Mouse (Mus musculus) urinary bladder, postnatal 10 days (tissue): ENCODE results near the gene Prrc2a.

Experiments
- DNase-seq: peaks from one replicate; pipeline ENCODE4 v3.0.0; 2022; ENCODE audit warnings: low spot score

Prrc2a gene

DNA sequence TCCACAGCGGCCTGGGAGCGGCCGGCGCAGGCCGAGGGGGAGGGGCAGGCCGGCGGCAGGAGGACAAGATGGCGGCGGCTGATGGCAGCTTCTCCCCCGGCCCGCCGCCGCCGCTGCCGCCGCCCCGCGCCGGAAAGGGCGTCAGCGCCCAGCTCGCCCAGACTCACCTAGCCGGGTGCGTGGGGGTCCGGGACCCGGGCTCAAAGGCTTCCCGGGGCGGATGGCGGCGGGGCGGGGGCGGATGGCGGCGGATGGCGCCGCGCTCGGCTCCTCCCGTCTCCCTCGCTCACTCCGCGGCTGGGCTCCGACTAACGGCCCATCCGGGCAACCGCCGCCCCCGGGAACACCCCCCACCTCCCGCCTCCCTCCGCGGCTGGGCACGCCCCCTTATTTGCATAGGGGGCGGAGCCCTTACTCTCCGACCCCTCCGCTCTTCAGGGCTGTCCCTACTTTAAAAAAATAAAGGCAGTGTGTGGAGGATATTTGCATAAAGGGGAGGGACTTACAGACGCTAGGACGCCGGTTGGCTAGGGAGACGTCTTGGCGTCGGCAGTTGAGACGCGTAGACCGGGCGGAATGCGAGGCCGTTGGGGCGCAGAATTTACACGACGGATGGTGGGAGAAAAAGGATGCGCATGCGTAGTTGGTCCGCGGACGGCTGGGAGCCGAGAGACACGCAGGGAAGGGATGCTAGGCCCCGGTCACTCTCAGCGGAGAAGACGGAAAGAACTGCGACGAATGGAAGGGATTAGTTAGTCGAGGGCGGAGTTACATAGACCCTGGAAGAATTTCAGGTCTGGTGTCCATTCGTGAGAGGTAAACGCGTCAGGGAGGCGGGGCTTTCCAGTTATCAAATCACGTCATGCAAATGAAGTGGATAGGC, at the start of gene Prrc2a:
Gene Prrc2a (minus strand): TSS at position 330 of the 883 bp plus-strand sequence.
- peak; percentile 97 for DNase-seq

DNA sequence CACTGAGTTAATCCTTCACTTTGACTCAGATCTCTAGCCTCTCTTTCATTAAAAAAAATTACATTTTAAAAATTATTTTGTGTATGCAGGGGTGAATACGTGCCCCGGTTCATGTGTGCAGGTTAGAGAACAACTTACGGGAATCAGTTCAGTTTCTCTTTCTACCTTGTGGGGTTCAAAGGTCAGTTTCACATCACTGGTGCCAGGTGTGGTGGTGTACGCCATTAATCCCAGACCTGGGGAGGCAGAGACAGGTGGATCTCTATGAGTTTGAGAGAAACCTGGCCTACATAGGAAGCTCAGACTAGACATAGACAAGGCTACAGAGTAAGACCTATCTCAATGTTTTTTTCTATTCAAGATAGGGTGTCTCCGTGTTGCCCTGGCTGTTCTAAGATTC, 48.4 kb upstream of the Prrc2a start:
- no peak for DNase-seq

DNA sequence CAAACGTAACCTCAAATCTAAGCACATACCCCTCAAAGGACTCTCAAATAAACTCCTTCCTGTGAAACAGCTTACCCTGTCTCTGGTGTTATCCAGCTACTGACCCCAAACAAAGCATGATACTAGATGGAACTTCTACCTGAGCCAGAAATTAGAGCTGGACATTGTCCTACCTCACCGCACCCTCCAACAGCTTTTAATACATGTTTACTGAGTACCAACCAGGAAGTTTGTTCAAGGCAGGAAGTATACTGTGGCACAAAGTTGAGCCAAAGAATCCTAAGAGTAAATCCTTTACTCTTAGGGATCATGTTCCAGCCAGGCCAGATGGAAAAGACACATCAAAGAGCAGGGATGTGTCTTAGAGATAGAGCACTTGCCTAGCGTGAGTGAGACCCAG, 45.9 kb upstream of the Prrc2a start:
- DNase-seq: no peak

DNA sequence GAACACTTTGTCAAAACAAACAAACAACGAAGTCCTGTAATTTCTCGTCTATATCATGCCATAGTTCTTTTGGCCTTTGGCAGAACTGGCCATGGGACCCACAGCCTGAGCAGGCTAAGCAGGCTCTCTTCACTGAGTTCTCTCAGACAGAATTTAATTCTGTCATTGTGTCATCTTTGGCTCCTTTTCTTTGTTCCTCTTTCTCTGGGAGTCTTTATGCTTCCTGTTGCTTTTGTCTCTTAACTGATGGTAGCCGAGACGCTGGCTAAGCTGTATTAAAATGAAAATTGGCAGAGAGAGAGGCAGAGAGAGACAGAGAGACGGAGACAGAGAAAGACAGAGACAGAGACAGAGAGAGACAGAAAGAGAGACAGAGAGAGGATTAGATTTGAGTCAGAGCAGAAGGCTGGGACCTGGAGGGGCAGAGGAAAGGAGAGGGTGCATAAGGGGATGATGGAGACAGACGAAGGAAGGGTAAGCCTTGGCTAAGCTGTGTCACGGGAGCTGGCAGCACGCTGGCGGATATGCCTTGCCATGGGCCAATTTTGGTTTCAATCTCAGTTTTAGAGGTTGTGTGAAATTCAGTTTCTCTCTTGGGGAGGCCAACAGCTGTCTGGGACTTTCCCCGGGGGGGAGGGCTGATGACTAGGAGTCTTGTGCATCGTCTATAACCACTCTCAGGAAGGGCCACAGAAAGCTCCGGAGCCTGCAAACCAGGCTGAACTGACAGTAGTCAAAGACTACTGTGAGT, 45.3 kb upstream of the Prrc2a start:
- DNase-seq: no peak

DNA sequence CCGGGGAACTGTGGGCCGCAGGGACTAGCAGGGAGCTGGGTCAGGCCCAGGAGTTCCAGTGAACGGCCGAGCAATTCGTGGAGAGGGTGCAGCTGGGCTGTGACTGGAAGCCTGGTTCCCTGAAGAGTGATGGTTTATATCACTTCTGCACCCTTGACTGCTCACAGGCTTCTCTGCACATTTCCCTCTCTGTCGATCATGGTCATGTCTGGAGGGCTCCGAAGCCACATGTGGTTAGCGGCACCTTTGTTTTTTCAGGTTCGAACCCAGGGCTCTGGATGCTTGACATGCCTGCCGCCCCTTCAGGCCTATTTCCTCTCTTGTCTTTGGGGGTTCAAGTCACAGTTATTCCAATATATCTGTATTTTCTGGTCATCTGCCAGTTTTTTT, 40.7 kb upstream of the Prrc2a start:
- no peak for DNase-seq

DNA sequence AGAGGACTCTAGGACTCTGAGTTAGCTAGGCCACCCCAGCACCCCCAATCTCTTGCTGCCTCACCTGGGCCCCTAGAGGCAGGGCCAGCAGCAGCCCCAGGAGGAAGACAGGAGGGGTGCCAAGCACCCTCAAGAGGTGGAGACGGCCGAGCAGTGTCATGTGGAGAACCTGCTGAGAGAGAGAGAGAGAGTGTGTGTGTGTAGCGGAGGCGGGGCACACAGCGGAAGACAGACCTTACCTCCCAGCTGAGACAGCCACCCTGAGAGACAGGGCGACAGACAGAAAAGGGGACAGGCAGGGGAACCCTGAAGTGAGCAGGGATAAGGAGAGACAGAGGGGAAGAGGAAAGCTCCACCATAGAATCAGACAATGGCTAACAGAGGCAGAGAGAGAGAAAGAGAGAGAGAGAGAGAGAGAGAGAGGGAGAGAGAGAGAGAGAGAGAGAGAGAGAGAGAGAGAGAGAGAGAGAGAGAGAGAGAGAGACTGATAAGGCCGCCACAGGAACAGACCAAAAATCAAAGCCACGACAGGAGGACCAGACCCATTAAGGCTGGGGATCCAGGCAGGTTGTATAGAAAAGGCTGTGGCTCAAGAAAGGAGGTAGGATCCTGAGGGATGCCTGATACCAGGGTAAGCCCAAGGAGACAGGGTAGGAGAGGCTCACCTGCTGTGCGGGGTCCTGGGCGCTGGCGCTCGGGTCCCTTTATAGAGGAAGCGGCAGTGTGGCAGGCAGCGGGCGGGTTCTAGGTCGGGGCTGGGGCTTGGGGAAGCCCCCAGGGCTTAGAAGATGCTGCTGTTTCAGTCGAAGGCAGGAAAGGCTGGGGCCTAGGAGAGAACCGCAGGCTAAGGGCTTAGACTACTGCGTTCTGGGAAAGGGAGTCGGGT, 40.0 kb upstream of the Prrc2a start, which contains the start of gene Lta:
Gene Lta (minus strand): TSS at position 858 of the 886 bp plus-strand sequence.
- no peak for DNase-seq

DNA sequence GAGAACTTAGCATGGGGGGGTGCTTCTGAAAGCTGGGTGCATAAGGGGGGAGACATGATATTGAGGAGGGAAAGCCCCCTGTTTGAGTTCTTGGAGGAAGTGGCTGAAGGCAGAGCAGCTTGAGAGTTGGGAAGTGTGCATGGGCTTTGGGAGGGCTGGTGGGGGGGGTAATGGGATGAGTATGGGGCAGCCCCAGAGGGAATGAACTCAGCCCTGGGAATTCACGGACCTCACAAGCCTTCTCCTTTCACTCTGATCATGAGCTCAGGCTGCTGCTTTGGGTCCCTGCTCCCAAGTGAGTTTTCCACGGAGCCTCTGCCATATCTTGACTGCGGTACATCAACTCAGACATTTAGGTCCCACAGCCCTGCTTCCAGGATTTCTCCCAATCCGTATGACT, 37.7 kb upstream of the Prrc2a start:
- DNase-seq: no peak

DNA sequence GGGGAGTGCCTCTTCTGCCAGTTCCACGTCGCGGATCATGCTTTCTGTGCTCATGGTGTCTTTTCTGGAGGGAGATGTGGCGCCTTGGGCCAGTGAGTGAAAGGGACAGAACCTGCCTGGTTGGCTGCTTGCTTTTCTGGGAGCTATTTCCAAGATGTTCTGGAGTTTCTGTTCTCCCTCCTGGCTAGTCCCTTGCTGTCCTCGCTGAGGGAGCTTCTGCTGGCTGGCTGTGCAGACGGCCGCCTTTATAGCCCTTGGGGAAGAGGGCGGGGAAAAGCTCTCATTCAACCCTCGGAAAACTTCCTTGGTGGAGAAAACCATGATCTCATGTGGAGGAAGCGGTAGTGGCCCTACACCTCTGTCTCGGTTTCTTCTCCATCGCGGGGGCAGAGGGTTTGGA, 37.1 kb upstream of the Prrc2a start, which contains the start of gene Tnf:
Gene Tnf (minus strand): TSS at position 221 of the 400 bp plus-strand sequence.
- DNase-seq: no peak

DNA sequence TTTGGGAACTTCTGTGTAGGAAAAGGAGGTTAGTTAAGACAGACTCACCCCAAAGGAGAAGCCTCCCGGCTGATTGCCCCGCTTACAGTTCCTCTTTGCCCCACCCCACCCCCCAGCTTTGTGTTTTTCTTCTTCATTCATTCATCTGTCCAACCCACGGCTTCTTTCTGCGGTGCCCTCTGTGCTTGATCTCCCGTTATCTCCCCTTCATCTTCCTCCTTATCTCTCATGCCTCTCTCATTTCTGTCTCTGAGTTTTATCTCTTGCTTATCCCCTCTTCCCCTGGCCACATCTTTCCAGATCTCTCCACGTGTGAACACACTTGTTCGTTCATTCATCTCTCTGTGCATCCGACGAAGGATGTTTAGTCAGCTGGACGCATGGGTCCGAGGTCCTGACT, 36.4 kb upstream of the Prrc2a start:
- DNase-seq: no peak

DNA sequence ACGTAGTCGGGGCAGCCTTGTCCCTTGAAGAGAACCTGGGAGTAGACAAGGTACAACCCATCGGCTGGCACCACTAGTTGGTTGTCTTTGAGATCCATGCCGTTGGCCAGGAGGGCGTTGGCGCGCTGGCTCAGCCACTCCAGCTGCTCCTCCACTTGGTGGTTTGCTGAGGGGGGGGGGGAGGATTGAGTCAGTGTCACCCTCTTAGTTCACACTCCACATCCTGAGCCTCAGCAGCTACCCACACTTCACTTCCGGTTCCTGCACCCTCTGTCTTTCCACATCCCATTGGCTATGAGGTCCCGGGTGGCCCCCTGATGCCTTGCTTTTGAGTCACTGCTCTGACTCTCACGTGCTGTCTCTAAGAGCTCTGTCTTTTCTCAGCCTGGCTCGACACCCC, 35.7 kb upstream of the Prrc2a start:
- DNase-seq: no peak

DNA sequence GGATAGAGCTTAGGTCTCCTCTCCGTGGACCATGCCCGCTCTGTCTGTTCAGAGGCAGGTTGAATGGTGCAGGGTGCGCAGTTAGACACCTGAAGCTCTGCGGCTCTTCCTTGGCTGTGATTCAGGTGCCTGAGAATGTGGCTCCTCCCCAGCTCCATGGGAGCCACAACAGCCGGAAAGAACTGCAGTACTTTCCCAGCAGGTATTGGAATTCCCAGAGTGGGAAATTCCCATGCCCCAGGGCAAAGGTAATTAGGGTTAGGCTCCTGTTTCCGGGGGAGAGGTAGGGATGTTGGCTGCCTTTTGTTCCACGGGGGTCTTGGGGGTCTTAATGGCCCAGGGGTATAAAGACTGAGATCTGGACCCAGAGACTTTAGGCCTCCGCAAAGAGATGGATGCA, 34.2 kb upstream of the Prrc2a start:
- DNase-seq: no peak

DNA sequence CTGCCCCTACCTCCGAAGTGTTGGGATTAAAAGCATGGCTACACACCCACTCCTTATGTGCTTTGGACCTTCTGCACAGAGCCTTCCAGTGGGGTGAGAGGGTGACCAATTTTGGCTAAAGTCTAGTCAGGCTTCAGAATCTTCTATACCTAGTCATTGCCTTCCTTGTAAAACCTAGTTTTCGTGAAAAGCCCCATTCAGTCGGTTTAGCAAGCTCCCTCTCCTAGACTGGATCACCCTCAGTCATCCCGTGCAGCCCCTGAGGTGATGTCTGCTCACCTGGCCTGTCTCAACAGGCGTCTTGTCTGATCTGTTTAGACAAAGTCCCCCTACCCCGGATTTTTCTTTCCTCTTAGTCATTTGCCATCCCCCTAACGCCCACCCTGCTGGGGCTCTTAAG, 33.3 kb upstream of the Prrc2a start:
- no peak for DNase-seq

DNA sequence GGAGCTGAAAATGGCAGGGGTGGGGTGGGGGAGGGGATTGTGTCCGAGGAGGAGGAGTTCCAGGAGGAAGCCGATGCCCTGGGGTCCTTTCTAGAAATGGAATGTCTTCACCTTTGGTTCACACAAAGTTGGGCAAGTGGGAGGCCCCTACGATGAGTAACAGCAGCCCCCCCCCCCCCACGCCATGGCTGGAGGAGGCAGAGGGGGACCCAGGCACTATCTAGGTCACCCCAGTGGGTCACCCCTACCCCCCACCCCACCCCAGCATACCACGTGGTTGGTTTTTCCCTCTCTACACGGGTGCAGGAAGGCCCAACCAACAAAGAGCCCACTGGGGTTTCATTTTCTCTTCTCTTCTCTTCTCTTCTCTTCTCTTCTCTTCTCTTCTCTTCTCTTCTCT, 32.4 kb upstream of the Prrc2a start:
- DNase-seq: no peak

DNA sequence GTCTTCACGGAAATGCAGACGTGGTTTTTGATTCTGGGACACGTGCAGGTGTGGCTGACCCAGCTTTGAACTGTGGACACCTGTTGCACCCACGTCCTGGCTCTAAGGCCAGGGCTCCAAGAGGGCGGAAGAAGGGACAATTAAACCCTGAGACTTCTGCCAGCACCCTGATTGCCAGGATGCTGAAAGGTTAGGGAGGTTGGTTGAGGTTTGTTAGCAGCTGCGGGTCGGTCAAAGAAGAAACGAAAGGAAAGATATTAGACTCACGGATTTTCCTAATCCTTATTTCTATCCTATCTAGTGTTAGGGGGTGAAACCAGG, 31.6 kb upstream of the Prrc2a start:
- no peak for DNase-seq

DNA sequence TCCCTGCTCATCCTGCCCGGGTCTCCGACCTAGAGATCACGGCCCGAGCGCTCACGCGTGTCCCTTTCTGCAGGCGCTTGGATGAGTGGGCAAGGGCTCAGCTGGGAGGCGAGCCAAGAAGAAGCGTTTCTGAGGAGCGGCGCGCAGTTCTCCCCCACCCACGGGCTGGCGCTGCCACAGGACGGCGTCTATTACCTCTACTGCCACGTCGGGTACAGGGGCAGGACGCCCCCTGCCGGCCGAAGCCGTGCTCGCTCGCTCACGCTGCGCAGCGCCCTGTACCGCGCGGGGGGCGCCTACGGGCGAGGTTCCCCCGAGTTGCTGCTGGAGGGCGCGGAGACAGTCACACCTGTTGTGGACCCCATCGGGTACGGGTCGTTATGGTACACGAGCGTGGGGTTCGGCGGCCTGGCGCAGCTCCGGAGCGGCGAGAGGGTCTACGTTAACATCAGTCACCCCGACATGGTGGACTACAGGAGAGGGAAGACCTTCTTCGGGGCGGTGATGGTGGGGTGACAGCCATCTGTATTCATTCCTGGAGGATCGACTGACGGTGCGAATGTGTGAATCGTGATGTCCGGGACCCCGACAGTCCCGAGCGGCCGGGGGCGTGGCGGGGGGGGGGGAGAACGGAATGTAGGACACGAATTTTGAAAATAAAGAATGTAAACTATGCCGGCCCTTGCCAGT, 31.1 kb upstream of the Prrc2a start:
- peak; percentile 47 for DNase-seq

DNA sequence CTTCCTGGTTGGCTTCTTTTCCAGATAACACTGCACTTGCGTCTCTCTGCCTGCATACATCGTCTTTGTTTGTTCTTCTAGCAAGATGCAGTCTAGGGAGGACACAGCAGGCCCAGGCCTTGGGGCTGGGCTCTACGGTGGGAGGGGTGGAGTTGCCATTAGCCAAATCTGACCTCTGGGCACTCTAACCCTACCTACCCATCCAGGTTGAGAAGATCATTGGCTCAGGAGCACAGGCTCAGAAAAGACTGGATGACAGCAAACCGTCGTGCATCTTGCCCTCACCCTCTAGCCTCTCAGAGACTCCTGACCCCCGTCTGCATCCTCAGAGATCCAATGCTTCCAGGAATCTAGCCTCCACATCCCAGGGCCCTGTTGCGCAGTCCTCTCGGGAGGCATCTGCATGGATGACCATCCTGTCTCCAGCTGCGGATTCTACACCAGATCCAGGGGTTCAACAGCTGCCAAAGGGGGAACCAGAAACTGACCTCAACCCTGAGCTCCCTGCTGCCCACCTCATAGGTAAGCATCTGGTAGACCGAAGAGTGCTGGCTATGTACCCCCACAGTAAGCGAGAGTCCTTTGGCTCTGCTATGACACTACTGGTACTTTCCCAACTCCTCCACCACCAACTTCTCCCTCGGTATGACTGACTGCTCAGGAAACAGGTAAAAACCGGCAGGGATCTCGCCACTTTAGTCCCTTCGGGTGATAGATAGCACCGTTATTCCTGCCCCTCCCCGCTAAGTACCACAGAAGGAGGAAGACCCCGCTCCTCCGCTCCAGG, 30.3 kb upstream of the Prrc2a start:
- no peak for DNase-seq

DNA sequence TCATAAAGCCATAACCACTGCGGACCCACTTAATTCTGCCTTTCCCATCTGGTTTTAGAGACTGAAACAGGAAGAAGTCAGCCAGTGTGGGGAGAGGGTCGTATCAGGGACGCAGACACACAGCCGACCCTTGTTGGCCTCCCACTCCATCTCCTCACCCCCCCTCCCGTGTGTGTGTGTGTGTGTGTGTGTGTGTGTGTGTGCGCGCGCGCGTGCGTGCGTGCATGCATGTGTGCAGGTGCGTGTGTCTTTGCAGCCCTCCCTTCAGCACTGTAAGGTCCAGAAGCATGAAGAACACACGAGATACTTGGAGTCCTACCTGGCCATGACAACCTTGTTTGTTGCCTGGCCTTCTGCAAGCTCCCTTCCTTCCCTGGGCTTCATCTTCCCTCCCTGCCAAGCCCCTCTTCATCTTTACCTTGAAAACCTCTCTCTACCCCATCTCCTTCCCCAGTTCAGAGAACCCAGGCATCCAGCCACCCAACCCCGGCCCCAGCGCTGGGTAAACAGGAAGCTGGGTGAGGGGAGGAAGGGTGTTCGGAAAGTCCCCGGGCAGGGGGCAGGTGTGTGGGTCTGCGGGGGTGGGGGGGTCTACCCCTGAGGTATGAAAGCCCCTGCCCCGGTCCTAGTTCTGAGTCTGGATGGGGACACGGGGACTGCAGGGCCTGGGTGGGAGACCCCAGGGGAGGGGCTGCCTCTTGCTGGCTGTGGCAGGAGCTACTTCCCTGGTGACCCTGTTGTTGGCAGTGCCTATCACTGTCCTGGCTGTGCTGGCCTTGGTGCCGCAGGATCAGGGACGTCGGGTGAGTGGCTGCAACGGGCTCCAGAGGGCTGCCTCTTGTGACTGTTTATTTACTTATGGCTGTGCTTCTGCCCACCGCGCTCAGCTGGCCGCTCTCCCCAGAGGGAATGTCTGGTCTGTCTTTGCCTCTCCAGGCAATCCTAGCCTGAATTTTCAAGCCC, 29.5 kb upstream of the Prrc2a start, which contains the start of gene Ltb:
Gene Ltb (plus strand): TSS at position 559 of the 963 bp plus-strand sequence.
- no peak for DNase-seq

DNA sequence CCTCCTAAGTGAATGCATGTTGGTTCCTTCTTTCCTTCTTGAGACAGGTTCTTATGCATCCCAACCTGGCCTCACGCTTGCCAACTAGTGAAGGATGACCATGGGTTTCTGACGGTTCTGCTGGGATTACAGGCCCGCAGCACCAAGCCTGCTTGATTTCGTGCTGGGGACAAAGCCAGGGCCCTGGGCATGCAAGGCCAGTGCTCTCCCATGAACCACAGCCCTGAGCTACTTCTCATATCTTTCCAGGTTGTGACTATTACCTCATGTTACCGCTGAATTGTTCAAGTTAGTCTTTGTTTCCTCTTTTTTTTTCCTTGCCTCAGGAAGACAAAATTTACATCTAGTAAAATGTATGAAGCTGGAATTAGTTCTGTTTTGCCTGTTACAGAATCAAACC, 28.2 kb upstream of the Prrc2a start:
- DNase-seq: no peak

DNA sequence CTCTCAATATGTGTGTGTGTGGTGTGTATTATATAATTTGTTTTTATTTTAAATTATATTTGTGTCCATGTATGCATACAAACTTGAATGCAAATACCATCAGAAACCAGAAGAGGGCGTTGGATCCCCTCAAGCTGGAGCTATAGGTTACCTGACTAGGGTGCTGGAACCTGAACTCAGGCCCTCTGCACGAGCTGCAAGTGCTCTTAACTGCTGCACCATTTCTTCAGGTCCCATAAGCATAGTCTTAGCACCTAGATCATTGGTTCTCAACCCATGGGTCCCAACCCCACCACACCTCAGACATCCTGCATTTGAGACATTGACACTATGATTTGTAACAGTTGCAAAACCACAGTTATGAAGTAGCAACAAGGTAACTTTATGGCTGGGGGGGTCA, 27.0 kb upstream of the Prrc2a start:
- no peak for DNase-seq

DNA sequence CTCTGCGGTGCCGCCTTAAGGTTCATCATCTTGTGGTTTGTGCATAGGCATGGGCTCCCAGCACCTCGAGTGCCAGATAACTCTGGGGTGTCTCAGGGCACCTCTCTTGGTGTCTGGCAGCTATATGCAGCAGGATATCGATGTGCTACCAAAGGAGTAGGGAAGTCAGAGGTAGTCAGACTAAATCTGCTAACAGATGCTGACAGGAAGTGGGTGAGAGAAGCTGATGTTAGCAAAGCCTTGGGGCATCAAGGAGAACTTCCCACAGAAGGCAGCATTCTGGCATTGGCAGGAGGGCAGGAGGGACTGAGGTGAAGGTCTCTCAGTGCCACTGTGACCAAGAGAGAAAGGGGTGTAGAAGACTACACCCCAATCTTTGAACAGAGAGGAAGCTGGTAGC, 25.4 kb upstream of the Prrc2a start:
- no peak for DNase-seq
